Mouse (Mus musculus) splenic B cell, adult 2 months (primary cell): Measurements from ENCODE around the gene Zfr2.
"Not testable (repeated sequence)": the region's sequence is repeated elsewhere in the genome, so short reads cannot be mapped to it uniquely, and the experiment has no call there.

Experiments
- DNase-seq: peaks from one replicate; pipeline ENCODE4 v3.0.0-alpha.2; 2011; ENCODE audit warnings: low read depth, low spot score
- H3K27me3 ChIP-seq: 2 replicates; pipeline ENCODE4 v1.6.1; 2012; ENCODE audit warnings: mild to moderate bottlenecking, low read length, moderate library complexity, mixed read lengths; ENCODE audit not compliant: control insufficient read depth, poor library complexity, insufficient read depth, severe bottlenecking
- H3K36me3 ChIP-seq: 2 replicates; pipeline ENCODE4 v1.6.1; 2012; ENCODE audit warnings: mild to moderate bottlenecking, low read length, moderate library complexity, mixed read lengths; ENCODE audit not compliant: control insufficient read depth, poor library complexity, insufficient read depth, severe bottlenecking

Zfr2 gene

DNA sequence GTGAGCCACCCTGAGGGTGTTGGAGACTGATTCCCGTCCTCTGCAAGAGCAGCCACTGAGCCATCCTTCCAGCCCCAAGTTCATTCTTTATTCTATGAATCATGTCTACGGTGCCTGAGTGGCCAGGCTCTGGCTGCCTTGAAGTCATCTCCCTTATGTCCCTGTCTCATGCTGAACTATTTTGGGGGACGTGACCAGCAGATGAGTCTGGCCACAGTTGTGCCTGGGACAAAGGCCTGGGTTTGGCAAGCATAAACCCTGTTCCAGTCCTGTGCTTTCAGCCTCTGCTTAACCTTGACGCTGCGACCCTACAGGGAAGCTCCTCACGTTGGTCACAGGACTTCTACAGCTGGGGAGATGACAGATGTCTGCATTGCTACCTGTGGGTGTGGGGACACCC, 35.6 kb upstream of the Zfr2 start:
- DNase-seq, result no peak
- Histone ChIP-seq H3K27me3 (no peaks in the 10 kb centered on the region), H3K36me3 (no peaks in the 10 kb centered on the region)

DNA sequence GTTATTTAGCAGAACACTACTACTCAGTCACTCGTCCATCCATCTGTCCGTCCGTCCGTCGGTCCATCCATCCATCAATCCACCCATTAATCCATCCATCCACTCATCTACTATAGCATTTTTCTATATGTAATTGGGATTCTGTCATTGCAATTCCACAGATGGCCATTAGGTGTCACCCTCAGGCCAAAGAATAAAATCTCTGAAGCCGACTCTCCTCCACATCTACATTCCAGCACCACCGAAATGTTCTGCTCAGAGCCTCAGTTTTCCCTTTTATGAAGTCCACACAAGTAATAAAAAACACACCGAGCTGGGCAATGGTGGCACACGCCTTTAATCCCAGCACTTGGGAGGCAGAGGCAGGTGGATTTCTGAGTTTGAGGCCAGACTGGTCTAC, 34.7 kb upstream of the Zfr2 start:
- Histone ChIP-seq H3K36me3 (no peaks in the 10 kb centered on the region), H3K27me3 (no peaks in the 10 kb centered on the region)
- DNase-seq, result peak; percentile 84

DNA sequence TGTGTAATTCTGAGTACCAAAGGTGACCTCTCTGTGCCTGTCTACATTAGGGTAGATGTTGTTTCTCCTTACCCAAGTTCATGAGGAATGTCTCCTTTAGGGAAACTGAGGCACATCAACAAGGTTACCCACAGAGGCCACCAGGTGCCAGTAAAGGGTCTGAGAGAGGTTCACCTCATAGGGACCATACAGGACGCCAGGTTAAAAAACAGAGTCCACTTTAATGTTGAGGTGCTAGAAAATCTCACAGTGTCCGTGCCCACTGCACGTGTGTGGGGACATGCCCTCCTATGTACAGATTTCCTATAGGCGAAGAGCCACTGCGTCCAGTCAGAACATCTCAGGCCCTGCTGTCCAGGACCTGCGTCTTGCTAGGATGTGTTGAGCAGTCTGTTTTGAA, 34.0 kb upstream of the Zfr2 start:
- DNase-seq, result no peak
- Histone ChIP-seq H3K36me3 (no peaks in the 10 kb centered on the region), H3K27me3 (no peaks in the 10 kb centered on the region)

DNA sequence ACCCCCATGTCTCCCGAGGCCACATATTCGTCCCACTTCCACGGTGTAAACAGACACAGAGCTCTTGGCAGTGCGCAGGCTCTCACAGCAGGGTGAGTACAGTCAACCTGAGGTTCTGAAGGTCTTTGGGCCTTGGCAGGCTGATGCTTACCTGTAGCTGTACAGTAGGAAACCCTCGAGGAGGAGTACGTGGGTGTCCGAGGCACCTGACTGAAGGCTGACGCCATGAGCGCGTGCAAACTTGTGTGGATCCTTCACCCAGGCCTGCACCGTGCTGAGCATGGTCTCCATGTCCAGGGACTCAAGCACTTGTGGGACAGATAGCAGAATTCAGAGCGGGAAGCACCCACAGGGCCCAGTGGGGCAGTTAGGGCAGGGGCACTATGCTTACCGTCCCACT, 32.8 kb upstream of the Zfr2 start:
- DNase-seq, result no peak
- Histone ChIP-seq H3K36me3 (no peaks in the 10 kb centered on the region), H3K27me3 (no peaks in the 10 kb centered on the region)

DNA sequence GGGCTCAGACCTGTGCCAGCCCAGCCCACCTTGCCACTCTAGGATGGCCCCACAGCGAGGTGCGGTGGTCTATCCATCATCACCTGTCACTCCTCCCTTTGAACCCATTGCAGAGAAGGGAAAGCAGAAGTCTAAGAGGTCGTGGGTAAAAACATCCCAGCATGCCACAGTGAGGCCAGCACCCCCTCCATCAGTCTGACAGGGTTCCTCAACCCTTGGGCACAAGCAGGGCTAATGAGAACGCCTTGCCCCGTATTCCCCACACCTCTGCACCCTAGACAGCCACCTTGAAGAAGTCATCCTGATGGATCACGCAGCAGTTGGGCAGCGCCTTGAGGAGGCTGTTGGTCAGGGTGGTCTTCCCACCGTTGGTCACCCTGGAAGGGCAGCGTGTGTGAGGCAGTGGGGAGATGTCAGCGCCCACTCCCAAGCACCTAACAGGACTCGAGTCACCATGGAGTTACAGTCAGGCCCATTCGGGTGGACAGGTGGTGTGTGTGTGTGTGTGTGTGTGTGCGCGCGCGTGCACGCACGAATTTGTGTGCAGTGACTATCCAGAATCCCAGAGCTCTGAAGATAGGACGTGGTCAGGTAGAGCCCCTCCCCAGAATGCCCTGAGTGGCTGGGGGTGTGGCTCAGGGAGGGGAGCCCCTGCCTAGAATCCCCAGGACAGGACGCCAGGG, 32.2 kb upstream of the Zfr2 start:
- no peak for DNase-seq
- Histone ChIP-seq H3K36me3 (no peaks in the 10 kb centered on the region), H3K27me3 (no peaks in the 10 kb centered on the region)

DNA sequence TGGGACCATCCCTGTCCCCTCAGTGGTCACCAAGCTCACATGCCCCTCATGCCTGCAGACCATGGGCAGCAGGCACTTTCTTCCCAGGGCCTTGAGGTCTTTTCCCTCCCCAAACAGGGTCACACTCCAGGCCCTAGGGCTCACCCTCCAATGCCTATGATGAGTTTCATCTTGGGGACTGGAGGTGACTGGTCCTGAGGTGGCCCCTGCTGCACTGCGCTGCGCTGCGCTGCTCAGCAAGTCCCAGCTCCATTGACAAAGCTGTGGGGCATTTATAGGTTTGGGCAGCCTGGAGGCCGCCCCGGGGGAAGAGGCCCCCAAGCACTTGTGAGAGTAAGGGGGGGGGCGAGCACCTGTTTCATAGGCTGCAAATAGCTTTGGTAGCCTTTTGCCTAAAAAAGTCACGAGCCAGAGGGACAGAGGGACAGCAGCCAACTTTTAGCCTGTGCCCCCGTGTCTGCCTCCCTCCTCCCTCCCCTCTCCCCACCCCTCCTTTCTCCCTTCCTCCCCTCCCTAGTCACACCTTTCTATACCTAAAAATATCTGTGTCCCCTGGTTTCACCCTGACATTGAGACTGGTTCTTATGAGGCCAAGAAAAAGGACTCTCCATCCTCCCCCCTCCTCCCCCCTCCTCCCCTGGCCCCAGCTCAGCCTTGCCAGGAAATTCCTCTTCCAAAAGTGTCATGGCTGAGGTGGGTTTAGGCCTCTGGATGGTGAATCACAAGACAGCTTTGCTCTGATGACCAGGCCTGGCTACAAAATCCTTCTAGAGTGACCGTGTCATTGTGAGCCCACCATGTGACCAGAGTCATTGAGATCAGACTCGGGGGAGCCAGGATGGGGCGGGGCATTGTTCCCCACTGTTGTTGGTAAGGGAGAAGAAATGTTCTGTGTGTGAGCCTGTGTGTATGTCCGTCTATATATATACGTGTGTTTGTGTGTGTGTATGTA, 30.9 kb upstream of the Zfr2 start, which contains the start of gene Nmrk2:
Gene Nmrk2, minus strand, starts transcription at position 245 of the 952 bp plus-strand sequence.
- Histone ChIP-seq H3K27me3 (no peaks in the 10 kb centered on the region), H3K36me3 (no peaks in the 10 kb centered on the region)
- no peak for DNase-seq

DNA sequence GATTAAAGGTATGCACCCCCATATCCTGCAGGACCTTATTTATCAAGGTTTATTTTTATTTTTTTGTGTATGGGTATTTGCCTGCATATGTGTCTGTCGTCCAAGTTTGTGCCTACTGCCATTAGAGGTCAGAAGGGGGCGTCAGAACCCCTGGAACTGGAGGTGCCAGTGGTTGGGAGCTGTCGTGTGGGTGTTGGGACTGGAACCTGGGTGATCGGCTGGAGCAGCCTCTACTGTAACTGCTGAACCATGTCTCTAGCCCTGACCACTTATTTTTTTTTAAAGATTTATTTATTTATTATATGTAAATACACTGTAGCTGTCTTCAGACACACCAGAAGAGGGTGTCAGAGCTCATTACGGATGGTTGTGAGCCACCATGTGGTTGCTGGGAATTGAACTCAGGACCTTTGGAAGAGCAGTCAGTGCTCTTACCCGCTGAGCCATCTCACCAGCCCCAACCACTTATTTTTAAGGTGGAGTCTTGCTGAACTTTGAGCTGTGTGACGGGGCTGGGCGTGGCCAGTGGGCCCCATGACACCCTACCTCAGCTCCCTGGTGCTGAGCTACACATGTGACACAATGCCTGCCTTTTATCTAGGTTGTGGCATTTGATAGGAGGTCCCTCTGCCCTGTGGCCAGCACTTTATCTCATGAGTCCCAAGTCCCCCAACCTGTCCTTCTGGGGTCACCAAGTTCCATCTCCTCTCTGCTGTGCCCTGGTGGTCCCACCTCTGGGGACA, 29.8 kb upstream of the Zfr2 start:
- Histone ChIP-seq H3K27me3 (no peaks in the 10 kb centered on the region), H3K36me3 (no peaks in the 10 kb centered on the region)
- no peak for DNase-seq

DNA sequence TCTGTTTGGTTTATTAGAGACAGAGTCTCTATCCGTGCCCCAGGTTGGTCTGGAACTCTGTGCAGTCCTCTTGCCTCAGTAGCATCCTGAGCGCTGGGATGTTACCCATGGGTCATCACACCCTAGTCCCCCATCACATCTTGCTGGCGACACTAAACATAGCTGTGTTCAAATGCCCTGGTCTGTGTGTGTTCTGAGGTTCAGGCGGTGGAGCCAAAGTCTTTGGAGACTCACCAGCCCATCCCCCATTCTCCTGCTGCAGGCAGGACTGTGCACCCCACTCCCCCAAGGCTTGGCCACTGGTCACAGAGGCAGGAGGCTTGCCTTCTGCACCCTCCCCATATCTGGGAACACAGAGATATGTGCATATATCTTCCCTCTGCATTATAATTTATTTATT, 28.8 kb upstream of the Zfr2 start:
- H3K36me3 ChIP-seq, result no peaks in the 10 kb centered on the region
- no peak for DNase-seq
- no peaks in the 10 kb centered on the region for H3K27me3 ChIP-seq

DNA sequence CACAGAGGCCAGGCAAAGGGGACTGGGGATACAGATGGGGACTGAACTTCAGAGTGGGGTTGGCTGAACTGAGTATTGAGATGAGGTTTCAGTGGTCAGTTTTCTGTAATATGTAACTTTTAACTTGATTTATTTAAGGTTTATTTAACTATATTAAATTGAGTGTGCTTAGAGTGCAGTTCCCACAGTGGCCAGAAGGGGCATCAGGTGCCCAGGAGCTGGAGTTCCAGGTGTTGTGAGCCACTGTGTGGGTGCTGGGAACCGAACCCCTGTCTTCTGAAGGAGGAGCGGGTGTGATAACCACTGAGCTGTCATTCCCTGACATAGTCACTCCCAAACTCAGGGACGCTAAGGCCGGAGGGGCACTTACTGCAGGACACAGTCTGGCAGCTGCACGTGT, 22.8 kb upstream of the Zfr2 start:
- no peak for DNase-seq
- H3K27me3 ChIP-seq, result no peaks in the 10 kb centered on the region
- no peaks in the 10 kb centered on the region for H3K36me3 ChIP-seq

DNA sequence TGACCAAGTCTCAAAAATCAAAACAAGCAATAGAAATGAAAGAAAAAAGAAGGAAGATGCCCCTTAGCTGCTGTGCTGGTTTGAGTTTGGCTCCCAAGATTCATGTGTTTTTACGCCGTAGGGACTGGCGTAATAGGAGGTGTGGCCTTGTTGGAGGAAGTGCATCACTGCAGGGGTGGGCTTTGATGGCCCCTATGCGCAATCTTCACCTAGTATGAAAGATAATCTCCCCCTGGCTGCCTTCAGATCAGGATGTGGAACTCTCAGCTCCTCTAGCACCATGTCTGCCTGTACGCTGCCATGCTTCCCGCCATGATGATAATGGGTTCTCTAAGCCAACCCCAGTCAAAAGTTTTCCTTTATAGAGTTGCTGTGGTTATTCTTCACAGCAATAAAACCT, 16.7 kb upstream of the Zfr2 start:
- no peak for DNase-seq
- no peaks in the 10 kb centered on the region for H3K27me3 ChIP-seq
- no peaks in the 10 kb centered on the region for H3K36me3 ChIP-seq

DNA sequence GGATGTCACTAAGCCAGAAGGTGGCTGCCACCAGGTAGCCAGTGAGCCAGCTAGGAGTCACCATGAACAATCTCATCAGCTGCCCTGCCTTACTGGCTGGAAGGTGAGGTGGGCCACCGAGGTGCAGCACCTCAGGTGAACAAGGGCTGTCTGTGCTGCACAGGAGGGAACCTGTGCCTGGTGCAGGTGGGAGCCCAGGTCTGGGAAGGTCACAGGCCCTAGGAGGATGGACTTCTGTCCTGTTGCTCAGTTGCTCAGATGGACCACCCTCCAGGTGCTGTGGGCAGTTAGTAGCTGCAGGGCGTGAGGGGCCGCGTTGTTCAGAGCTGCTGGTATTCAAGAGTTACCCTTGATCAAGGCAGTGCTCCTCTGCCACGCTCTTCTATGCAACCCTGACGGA, 16.1 kb upstream of the Zfr2 start:
- H3K27me3 ChIP-seq, result no peaks in the 10 kb centered on the region

DNA sequence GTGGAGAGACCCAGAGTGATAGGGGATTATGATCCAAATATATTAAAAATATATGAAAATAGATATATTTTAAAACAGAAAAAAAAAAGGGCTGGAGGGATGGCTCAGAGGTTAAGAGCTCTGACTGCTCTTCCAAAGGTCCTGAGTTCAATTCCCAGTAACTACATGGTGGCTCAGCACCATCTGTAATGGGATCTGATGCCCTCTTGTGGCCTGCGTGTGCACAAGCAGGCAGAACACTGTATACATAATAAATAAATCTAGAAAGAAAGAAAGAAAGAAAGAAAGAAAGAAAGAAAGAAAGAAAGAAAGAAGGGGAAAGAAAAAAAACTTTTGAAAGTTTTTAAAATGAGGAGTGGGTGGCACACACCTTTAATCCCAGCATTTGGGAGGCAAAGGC, 15.7 kb upstream of the Zfr2 start:
- peak; percentile 68 for DNase-seq
- H3K36me3 ChIP-seq, result not testable (repeated sequence)

More for the DNA sequence above, 16.1 kb upstream of the Zfr2 start:
- H3K36me3 ChIP-seq, result no peaks in the 10 kb centered on the region
- DNase-seq, result no peak

DNA sequence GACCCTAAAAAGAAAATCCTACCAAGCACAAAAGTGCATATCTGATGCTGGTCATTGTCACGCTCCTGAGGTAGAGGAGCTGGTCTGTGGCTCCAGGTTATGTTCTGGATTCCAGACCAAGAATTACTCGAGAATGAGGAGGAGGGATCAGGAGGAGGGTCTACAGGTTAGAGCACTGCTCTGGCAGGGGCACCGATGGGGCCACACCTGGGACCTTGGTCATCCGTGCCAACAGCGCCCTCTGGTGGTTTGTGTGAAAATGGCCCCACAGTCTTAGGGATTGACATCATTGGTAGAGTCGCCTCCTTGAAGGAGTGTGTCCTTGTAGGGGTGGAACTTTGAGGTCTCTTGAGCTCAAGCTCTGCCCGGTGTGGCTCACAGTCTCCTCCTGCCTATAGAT, 15.0 kb upstream of the Zfr2 start:
- Histone ChIP-seq H3K27me3 (no peaks in the 10 kb centered on the region), H3K36me3 (no peaks in the 10 kb centered on the region)
- DNase-seq, result peak; percentile 89

More for the DNA sequence above, 15.7 kb upstream of the Zfr2 start:
- not testable (repeated sequence) for H3K27me3 ChIP-seq

DNA sequence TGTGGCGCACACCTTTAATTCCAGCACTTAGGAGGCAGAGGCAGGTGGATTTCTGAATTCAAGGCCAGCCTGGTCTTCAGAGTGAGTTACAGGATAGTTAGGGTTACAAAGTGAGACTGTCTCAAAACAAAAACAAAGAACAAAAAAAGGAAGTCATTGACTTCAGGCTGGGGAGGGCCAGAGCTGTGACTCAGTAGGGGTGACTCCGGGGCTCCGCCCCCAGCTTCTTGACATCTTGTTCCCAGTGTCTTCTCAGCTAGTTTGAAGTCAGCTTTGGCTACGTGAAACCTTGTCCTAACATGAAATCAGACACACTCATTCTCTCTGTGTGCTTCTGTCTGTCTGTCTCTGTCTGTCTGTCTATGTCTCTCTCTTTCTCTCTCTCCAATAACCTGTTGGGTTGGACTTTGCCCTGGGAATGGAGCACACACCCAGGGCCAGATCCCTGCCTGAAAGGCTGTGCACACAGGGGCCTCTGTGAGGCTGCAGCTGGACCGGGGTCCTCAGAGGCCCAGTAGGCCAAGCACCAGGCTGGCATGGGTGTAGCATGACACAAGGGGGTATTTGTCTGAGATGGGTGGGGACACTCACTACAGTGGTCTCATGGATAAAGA, 11.4 kb upstream of the Zfr2 start:
- DNase-seq, result peak; percentile 60
- H3K36me3 ChIP-seq, result no peaks in the 10 kb centered on the region
- no peaks in the 10 kb centered on the region for H3K27me3 ChIP-seq
